Comparison of ENCODE assay signal across 8 mouse cellular contexts in the genomic region with DNA sequence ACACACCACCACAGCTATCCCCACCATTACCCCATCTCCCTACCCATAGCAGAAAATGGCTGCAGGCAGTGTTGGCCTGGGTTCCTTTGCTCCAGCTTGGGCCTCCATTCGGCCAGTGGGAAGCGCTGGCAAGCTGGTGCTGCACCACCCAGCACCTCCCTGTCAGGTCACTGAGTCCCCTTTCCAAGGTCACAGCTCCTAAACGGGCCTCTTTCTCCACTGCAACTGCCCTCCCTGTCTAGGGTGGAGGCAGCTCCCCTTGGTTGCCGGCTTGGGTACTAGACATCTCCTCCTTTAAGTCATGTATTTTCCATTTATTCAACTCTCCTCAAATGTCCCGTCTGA. TPM values are rescaled to one million over a fixed set of nuclear protein-coding genes. Genes with fewer than 3 reads are reported as not detected.
A peak's percentile ranks its signal among the peaks of the same experiment; 100 is the strongest.
DNase-seq lines count a peak whose midpoint lies in the region; ATAC-seq and TF ChIP-seq lines count a peak whose summit lies in the region.

No protein-coding gene starts in this region.

- DNase-seq in heart, postnatal 4 days, result no peak
- DNase-seq in kidney, adult 18-20 months, result peak; percentile 40
- no peak for DNase-seq in midbrain, embryonic 11.5 days (ENCODE audit: low spot score, missing footprints)
- no peak for DNase-seq in thymus, postnatal 25 days
- no peak for DNase-seq in layer of hippocampus, adult 2 months (ENCODE audit: low spot score in 2 of 2)

- H3K9ac ChIP-seq in heart, embryonic 11.5 days (ENCODE audit: low read depth, low read length), result peak overlapping the region; percentile 84; the same call in 1 of the 2 replicates
- H3K9ac ChIP-seq in embryonic facial prominence, embryonic 15.5 days, result no peak overlapping the region
- H3K9ac ChIP-seq in midbrain, embryonic 11.5 days (ENCODE audit: low read length), result peak overlapping the region; percentile 70; the same call in 1 of the 2 replicates

- peaks cover 43% of the 10 kb centered on the region for H3K4me1 ChIP-seq in heart, embryonic 11.5 days (ENCODE audit: control insufficient read depth, insufficient read depth, low read length)
- H3K4me1 ChIP-seq in embryonic facial prominence, embryonic 15.5 days, result peaks cover 58% of the 10 kb centered on the region
- peaks cover 40% of the 10 kb centered on the region for H3K4me1 ChIP-seq in midbrain, embryonic 11.5 days (ENCODE audit: control insufficient read depth, insufficient read depth, low read length)

- TF ChIP-seq CTCF in layer of hippocampus, adult 2 months (conservative IDR thresholded peaks at IDR 0.05), result no peak

- ATAC-seq in heart, embryonic 11.5 days (replicated peaks; ENCODE audit: insufficient number of reproducible peaks, low FRiP score, low TSS enrichment), result no peak
- no peak for ATAC-seq in embryonic facial prominence, embryonic 15.5 days (ENCODE audit: insufficient number of reproducible peaks, low FRiP score, low TSS enrichment, low read depth)
- ATAC-seq in midbrain, embryonic 11.5 days (ENCODE audit: low FRiP score), result no peak
- no peak for ATAC-seq in activated CD4-positive, CD25-positive, alpha-beta regulatory T cell, adult 4 months

- no peaks in the 10 kb centered on the region for H3K27me3 ChIP-seq in heart, embryonic 11.5 days (ENCODE audit: control insufficient read depth, insufficient read depth, low read length)
- no peaks in the 10 kb centered on the region for H3K27me3 ChIP-seq in embryonic facial prominence, embryonic 15.5 days
- peaks cover 10% of the 10 kb centered on the region; the same call in 1 of the 2 replicates for H3K27me3 ChIP-seq in midbrain, embryonic 11.5 days (ENCODE audit: control insufficient read depth, insufficient read depth, low read length)

- no peaks in the 10 kb centered on the region for H3K36me3 ChIP-seq in heart, embryonic 11.5 days (ENCODE audit: control insufficient read depth, insufficient read depth, low read length)
- no peaks in the 10 kb centered on the region for H3K36me3 ChIP-seq in embryonic facial prominence, embryonic 15.5 days
- no peaks in the 10 kb centered on the region for H3K36me3 ChIP-seq in midbrain, embryonic 11.5 days (ENCODE audit: control insufficient read depth, insufficient read depth, low read length)

- peak overlapping the region; percentile 59; the same call in 1 of the 2 replicates for H3K4me3 ChIP-seq in heart, embryonic 11.5 days (ENCODE audit: low read depth, low read length)
- peak overlapping the region; percentile 54 for H3K4me3 ChIP-seq in embryonic facial prominence, embryonic 15.5 days (replicated peaks)
- peak overlapping the region; percentile 38; the same call in 1 of the 2 replicates for H3K4me3 ChIP-seq in midbrain, embryonic 11.5 days (ENCODE audit: low read depth, low read length)
- H3K4me3 ChIP-seq in layer of hippocampus, adult 2 months, result no peak overlapping the region

- 34% methylated on average over 5 of the region's 5 CpGs for WGBS in heart, embryonic 11.5 days (ENCODE audit: insufficient replicate concordance)
- WGBS in embryonic facial prominence, embryonic 15.5 days, result 30% methylated on average over 5 of the region's 5 CpGs
- 42% methylated on average over 5 of the region's 5 CpGs for WGBS in midbrain, embryonic 11.5 days

- H3K9me3 ChIP-seq in heart, embryonic 11.5 days (replicated peaks; ENCODE audit: control insufficient read depth, low read length), result no peaks in the 10 kb centered on the region
- no peaks in the 10 kb centered on the region for H3K9me3 ChIP-seq in embryonic facial prominence, embryonic 15.5 days (replicated peaks)
- H3K9me3 ChIP-seq in midbrain, embryonic 11.5 days (ENCODE audit: control insufficient read depth, low read length), result no peaks in the 10 kb centered on the region

- peak overlapping the region; percentile 88 for H3K27ac ChIP-seq in heart, embryonic 11.5 days (ENCODE audit: low read depth, low read length)
- peak overlapping the region; percentile 85 for H3K27ac ChIP-seq in embryonic facial prominence, embryonic 15.5 days (replicated peaks)
- H3K27ac ChIP-seq in midbrain, embryonic 11.5 days (ENCODE audit: low read depth, low read length), result peak overlapping the region; percentile 62; the same call in 1 of the 2 replicates
- no peak overlapping the region for H3K27ac ChIP-seq in layer of hippocampus, adult 2 months

- peak overlapping the region; percentile 90 for H3K4me2 ChIP-seq in heart, embryonic 11.5 days
- peak overlapping the region; percentile 91 for H3K4me2 ChIP-seq in embryonic facial prominence, embryonic 15.5 days (replicated peaks)
- peak overlapping the region; percentile 49 for H3K4me2 ChIP-seq in midbrain, embryonic 11.5 days

RNA-seq across cellular contexts. Expression of a gene that starts 44.0 kb away (rescaled TPM):
- polyA plus RNA-seq in heart, embryonic 11.5 days (2014; fragmentation: Nextera tagmentation; extraction: Ambion mirVana), result 1,448 and 1,508 TPM in 2 replicates
- 1,000 to 10,000 TPM in 1 of 2 experiments, 100 to 1,000 TPM in 1; 930 to 1,002 TPM for total RNA-seq in heart, postnatal 4 days (2021)
- 2,143 and 2,279 TPM in 2 replicates for polyA plus RNA-seq in embryonic facial prominence, embryonic 15.5 days (2015; fragmentation: Nextera tagmentation; extraction: Ambion mirVana)
- 2,965 and 3,081 TPM in 2 replicates for polyA plus RNA-seq in midbrain, embryonic 11.5 days (2014; fragmentation: Nextera tagmentation; extraction: Ambion mirVana)
- polyA plus RNA-seq in activated CD4-positive, CD25-positive, alpha-beta regulatory T cell, adult 4 months (2017; shearing (Covaris generic)), result 1,000 to 10,000 TPM; 2,904 to 3,852 TPM
- total RNA-seq in layer of hippocampus, adult 2 months (2021), result 1,000 to 10,000 TPM; 1,285 to 1,295 TPM

RNA-seq across cellular contexts. Expression of a gene that starts 57.0 kb away (rescaled TPM):
- 0.57 TPM in 1 of 2 replicates, not detected in the other for polyA plus RNA-seq in heart, embryonic 11.5 days (2014; fragmentation: Nextera tagmentation; extraction: Ambion mirVana)
- total RNA-seq in heart, postnatal 4 days (2021), result under 1 TPM in 1 of 2 experiments, not detected in 1; 0.34 TPM
- polyA plus RNA-seq in embryonic facial prominence, embryonic 15.5 days (2015; fragmentation: Nextera tagmentation; extraction: Ambion mirVana), result 0.98 and 1.1 TPM in 2 replicates
- 1.4 TPM in 2 replicates for polyA plus RNA-seq in midbrain, embryonic 11.5 days (2014; fragmentation: Nextera tagmentation; extraction: Ambion mirVana)
- 1 to 10 TPM in 1 of 2 experiments, under 1 TPM in 1; 0.47 to 1.1 TPM for polyA plus RNA-seq in activated CD4-positive, CD25-positive, alpha-beta regulatory T cell, adult 4 months (2017; shearing (Covaris generic))
- 1 to 10 TPM in 1 of 2 experiments, under 1 TPM in 1; 0.69 to 1.1 TPM for total RNA-seq in layer of hippocampus, adult 2 months (2021)
